8 mouse cellular contexts compared by ENCODE assay signal in the genomic region with DNA sequence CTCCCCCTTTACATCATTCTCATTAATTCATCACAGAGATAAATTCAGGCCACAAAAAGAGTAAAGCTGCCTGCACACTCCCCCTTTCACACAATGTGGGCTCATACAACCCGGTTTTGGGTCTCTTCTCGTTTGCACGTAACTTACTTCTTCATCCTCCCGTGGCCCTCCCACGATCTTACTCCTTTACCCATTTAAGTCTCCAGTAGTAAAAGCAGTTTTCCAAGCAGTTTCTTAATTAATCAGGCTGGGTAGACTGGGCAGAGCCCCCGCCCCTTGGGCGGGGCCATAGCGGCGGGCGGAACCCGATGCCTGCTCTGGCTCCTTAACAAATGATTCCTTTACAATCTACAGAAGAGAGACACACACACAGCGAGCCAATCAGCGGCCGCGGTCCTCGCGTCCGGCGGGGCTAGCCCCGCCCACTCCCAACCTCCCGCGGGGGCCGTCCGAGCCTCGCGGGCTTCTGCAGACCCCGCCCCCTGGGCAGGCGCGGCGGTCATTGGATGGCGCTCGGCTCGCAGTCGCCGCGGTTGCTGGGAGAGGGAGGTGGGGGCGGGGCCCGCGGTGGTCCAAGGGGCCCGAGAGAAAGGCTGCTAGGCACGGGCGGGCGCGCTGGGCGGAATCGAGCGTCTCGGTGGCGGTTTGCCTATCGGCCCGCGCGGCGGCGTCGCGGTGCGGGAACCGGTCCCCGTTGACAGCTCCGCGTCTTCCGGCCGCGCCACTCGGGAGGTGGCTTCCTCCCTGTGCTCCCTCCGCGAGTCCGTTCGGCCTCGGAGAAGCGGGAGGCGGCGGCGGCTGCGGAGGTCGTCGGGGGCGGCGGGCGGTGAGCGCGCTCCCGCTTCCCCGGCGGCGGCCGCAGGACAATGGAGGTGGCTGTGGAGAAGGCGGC. TPM values are rescaled to one million over a fixed set of nuclear protein-coding genes. Genes with fewer than 3 reads are reported as not detected.
DNase-seq lines count a peak whose midpoint lies in the region; ATAC-seq and TF ChIP-seq lines count a peak whose summit lies in the region.

Gene Trim24 (plus strand): TSS at position 567 of the 892 bp plus-strand sequence.

- peak within 1 kb of the TSS; percentile 52 for H3K4me2 ChIP-seq in embryonic facial prominence, embryonic 14.5 days (ENCODE audit: low read depth, low read length)
- peak within 1 kb of the TSS; percentile 60 for H3K4me2 ChIP-seq in limb, embryonic 13.5 days (replicated peaks)
- H3K4me2 ChIP-seq in midbrain, embryonic 16.5 days (ENCODE audit: low read length) = peak within 1 kb of the TSS; percentile 56

- peak within 1 kb of the TSS; percentile 97 for H3K9ac ChIP-seq in embryonic facial prominence, embryonic 14.5 days (ENCODE audit: low read depth, low read length)
- H3K9ac ChIP-seq in heart, adult 2 months (ENCODE audit: low read depth, low read length) = peak within 1 kb of the TSS; percentile 90
- peak within 1 kb of the TSS; percentile 97 for H3K9ac ChIP-seq in limb, embryonic 13.5 days
- peak within 1 kb of the TSS; percentile 91 for H3K9ac ChIP-seq in midbrain, embryonic 16.5 days (ENCODE audit: low read depth, low read length)

- TF ChIP-seq POLR2A in heart, adult 2 months (IDR thresholded peaks at IDR 0.05; ENCODE audit: insufficient read depth, low read depth, low read length) = peak; percentile 52; the same call in 1 of the 2 replicates

- TF ChIP-seq CTCF in heart, adult 2 months (IDR thresholded peaks at IDR 0.05) = peak; percentile 30

- intact Hi-C loops in heart, adult 2 months (cut with DNase I) = loop anchor here (5.0 to 10.0 kb wide), 3 partner anchors 72 to 278 kb away; no protein-coding TSS in a partner anchor

- no peak for TF ChIP-seq EP300 in heart, adult 2 months (IDR thresholded peaks at IDR 0.05; ENCODE audit: insufficient read depth, low read depth, low read length)

- peaks cover 5% of the 10 kb centered on the region; the same call in 1 of the 2 replicates for H3K36me3 ChIP-seq in embryonic facial prominence, embryonic 14.5 days (ENCODE audit: control insufficient read depth, insufficient read depth, low read length)
- H3K36me3 ChIP-seq in heart, adult 2 months (ENCODE audit: control insufficient read depth, insufficient read depth, low read length) = peaks cover 2% of the 10 kb centered on the region; the same call in 1 of the 2 replicates
- H3K36me3 ChIP-seq in limb, embryonic 13.5 days = peaks cover 32% of the 10 kb centered on the region
- H3K36me3 ChIP-seq in midbrain, embryonic 16.5 days (ENCODE audit: control insufficient read depth, insufficient read depth, low read length) = peaks cover 20% of the 10 kb centered on the region

- WGBS in embryonic facial prominence, embryonic 14.5 days = 0% methylated on average over 34 of the region's 89 CpGs
- WGBS in heart, adult 2 months = under 1% methylated on average over 79 of the region's 89 CpGs
- WGBS in limb, embryonic 13.5 days = under 1% methylated on average over 66 of the region's 89 CpGs
- under 1% methylated on average over 87 of the region's 89 CpGs for WGBS in midbrain, embryonic 16.5 days

- ATAC-seq in embryonic facial prominence, embryonic 14.5 days (ENCODE audit: low read depth) = peak; percentile 98
- peak; percentile 98 for ATAC-seq in limb, embryonic 13.5 days (ENCODE audit: low FRiP score, low read depth)
- ATAC-seq in midbrain, embryonic 16.5 days = peak; percentile 98

- peak within 1 kb of the TSS; percentile 89 for H3K4me3 ChIP-seq in embryonic facial prominence, embryonic 14.5 days (ENCODE audit: low read depth, low read length)
- H3K4me3 ChIP-seq in heart, adult 2 months = peak within 1 kb of the TSS; percentile 70
- H3K4me3 ChIP-seq in limb, embryonic 13.5 days = peak within 1 kb of the TSS; percentile 87
- peak within 1 kb of the TSS; percentile 54 for H3K4me3 ChIP-seq in midbrain, embryonic 16.5 days (ENCODE audit: low read depth, low read length)

- H3K27me3 ChIP-seq in embryonic facial prominence, embryonic 14.5 days (replicated peaks; ENCODE audit: control insufficient read depth, insufficient read depth, low read length) = no peaks in the 10 kb centered on the region
- no peaks in the 10 kb centered on the region for H3K27me3 ChIP-seq in heart, adult 2 months (ENCODE audit: control insufficient read depth, insufficient read depth, low read length)
- no peaks in the 10 kb centered on the region for H3K27me3 ChIP-seq in limb, embryonic 13.5 days
- no peaks in the 10 kb centered on the region for H3K27me3 ChIP-seq in midbrain, embryonic 16.5 days (ENCODE audit: control insufficient read depth, insufficient read depth, low read depth, low read length)

- DNase-seq in 3T3-L1 (ENCODE audit: low read depth, low spot score) = peak; percentile 97
- DNase-seq in adrenal gland, postnatal 4 days (ENCODE audit: low spot score in 2 of 2) = peak; percentile 89 to 93
- DNase-seq in embryonic facial prominence, embryonic 14.5 days (ENCODE audit: low spot score) = peak; percentile 98
- peak; percentile 95 to 98 for DNase-seq in heart, adult 2 months
- DNase-seq in kidney, adult 8-10 months = peak; percentile 95 to 96
- DNase-seq in spleen, postnatal 10 days (ENCODE audit: low spot score in 2 of 2) = peak; percentile 88 to 96

- peak within 1 kb of the TSS; percentile 99 for H3K27ac ChIP-seq in embryonic facial prominence, embryonic 14.5 days (replicated peaks; ENCODE audit: low read depth, low read length)
- peak within 1 kb of the TSS; percentile 95 for H3K27ac ChIP-seq in heart, adult 2 months
- H3K27ac ChIP-seq in limb, embryonic 13.5 days = peak within 1 kb of the TSS; percentile 99
- peak within 1 kb of the TSS; percentile 99 for H3K27ac ChIP-seq in midbrain, embryonic 16.5 days (ENCODE audit: low read length)

- H3K4me1 ChIP-seq in embryonic facial prominence, embryonic 14.5 days (ENCODE audit: control insufficient read depth, insufficient read depth, low read length) = no peaks in the 10 kb centered on the region
- H3K4me1 ChIP-seq in heart, adult 2 months (ENCODE audit: control insufficient read depth, insufficient read depth, low read length) = no peaks in the 10 kb centered on the region
- H3K4me1 ChIP-seq in limb, embryonic 13.5 days = 0 out of 2 replicates have a peak, but pooled peaks cover 4% of the 10 kb centered on the region
- 0 out of 2 replicates have a peak, but pooled peaks cover 3% of the 10 kb centered on the region for H3K4me1 ChIP-seq in midbrain, embryonic 16.5 days (ENCODE audit: control insufficient read depth, insufficient read depth, low read length)

- H3K79me2 ChIP-seq in heart, adult 2 months (replicated peaks; ENCODE audit: control insufficient read depth, insufficient read depth, low read length) = peaks cover 5% of the 10 kb centered on the region; the same call in 1 of the 2 replicates

- H3K9me3 ChIP-seq in embryonic facial prominence, embryonic 14.5 days (ENCODE audit: control insufficient read depth, low read length) = peaks cover 35% of the 10 kb centered on the region
- H3K9me3 ChIP-seq in limb, embryonic 13.5 days = peaks cover 32% of the 10 kb centered on the region
- H3K9me3 ChIP-seq in midbrain, embryonic 16.5 days (replicated peaks; ENCODE audit: control insufficient read depth, low read length, poor library complexity, severe bottlenecking) = peaks cover 29% of the 10 kb centered on the region

RNA-seq across cellular contexts. Expression of gene Trim24, which starts in this region (rescaled TPM):
- 10 to 100 TPM; 64.1 to 74.7 TPM for total RNA-seq in adrenal gland, postnatal 4 days (2021)
- polyA plus RNA-seq in embryonic facial prominence, embryonic 14.5 days (2014; fragmentation: Nextera tagmentation; extraction: Ambion mirVana) = 15.8 and 18.1 TPM in 2 replicates
- 10 to 100 TPM; 29.2 to 35.4 TPM for total RNA-seq in heart, adult 2 months (2021)
- polyA plus RNA-seq in heart, adult 2 months (2012; rRNA removed) = 13.0 and 19.9 TPM in 2 replicates
- 16.8 and 17.5 TPM in 2 replicates for polyA plus RNA-seq in limb, embryonic 13.5 days (2015; fragmentation: Nextera tagmentation; extraction: Ambion mirVana)
- polyA plus RNA-seq in midbrain, embryonic 16.5 days (2015; fragmentation: Nextera tagmentation; extraction: Ambion mirVana) = 17.2 and 20.2 TPM in 2 replicates

Comparison
In these comparisons a context has a peak if more than half of its experiments do, and no peak if none do; other contexts are left out.
1. Peak in every context shown above with its lines: DNase-seq, ATAC-seq, H3K4me3 ChIP-seq and H3K27ac ChIP-seq.